ENCODE assay signal across 20 mouse cellular contexts in the genomic region with DNA sequence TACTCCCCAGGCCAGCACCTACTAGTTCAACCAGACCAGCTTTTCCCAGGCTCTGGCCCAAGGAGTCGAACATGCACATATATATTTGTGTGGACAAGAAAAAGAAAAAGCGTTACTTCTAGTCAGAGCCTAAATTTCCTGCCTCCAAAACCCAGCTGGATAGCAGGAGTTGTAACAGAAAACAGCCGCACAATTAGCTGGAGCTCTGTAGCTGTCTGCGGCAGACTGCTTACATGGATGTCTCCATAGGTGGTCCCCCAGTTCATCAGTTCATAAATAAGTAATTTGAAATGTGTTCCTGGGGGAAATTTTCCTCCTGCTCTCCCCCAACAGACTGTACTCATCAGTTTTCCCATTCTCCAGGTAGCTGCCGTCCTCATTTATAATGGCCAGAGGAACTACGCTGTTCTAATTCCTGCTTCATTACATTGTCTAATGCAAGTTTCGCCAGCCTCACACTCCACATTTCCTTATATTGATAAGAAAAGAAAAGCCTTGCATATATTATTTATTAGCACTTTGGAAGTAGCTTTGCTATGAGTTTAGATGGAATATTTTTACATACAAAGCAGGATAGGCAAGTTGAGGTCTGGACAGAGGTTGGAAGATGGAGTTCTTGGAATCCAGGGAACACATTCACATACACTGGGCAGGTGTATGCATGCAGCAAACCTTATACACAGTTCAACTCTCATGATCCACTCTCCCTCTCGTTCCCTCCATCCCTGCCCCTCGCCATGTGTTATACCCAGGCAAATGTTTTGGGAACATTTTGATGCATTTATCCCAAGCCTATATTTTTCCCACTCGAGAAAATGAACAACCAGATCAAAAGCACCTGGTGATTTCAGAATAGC.
DNase-seq lines count a peak whose midpoint lies in the region; ATAC-seq and TF ChIP-seq lines count a peak whose summit lies in the region.
"Had no signal": no experiment of that assay in that cellular context is flagged by ENCODE, and none has a peak within 500 bp of the region (broad histone marks: within the 10 kb centered on the region; RNA-seq: fewer than 3 reads in every experiment).

No protein-coding gene starts in this region.

- H3K9me3 ChIP-seq in kidney, postnatal 0 days (replicated peaks; ENCODE audit: low read length), result no peaks in the 10 kb centered on the region
- no peaks in the 10 kb centered on the region; the same call in none of the 2 replicates for H3K9me3 ChIP-seq in kidney, embryonic 15.5 days (replicated peaks)
- H3K9me3 ChIP-seq in embryonic facial prominence, embryonic 11.5 days (replicated peaks; ENCODE audit: control insufficient read depth, low read length), result no peaks in the 10 kb centered on the region
- no peaks in the 10 kb centered on the region; the same call in 1 of the 2 replicates for H3K9me3 ChIP-seq in hindbrain, embryonic 14.5 days (ENCODE audit: control insufficient read depth, low read length)
- no peaks in the 10 kb centered on the region for H3K9me3 ChIP-seq in midbrain, embryonic 15.5 days
- H3K9me3 ChIP-seq: forebrain, embryonic 12.5 days; heart, embryonic 15.5 days; liver, embryonic 13.5 days; megakaryocyte, embryonic 14.5 days had no signal

- no peak for ATAC-seq in kidney, postnatal 0 days (replicated peaks; ENCODE audit: low FRiP score, low read depth)
- no peak for ATAC-seq in kidney, embryonic 15.5 days (replicated peaks; ENCODE audit: low FRiP score)
- ATAC-seq in embryonic facial prominence, embryonic 11.5 days (replicated peaks; ENCODE audit: insufficient number of reproducible peaks, low FRiP score, low TSS enrichment, low read depth), result no peak
- ATAC-seq in hindbrain, embryonic 14.5 days (ENCODE audit: low FRiP score), result peak; percentile 62; the same call in 1 of the 2 replicates
- ATAC-seq in midbrain, embryonic 15.5 days (replicated peaks), result peak; percentile 66
- ATAC-seq: activated CD4-positive, CD25-positive, alpha-beta regulatory T cell, adult 4 months; lung, postnatal 0 days had no signal

- H3K27me3 ChIP-seq in kidney, postnatal 0 days (ENCODE audit: insufficient read depth, low read length), result no peaks in the 10 kb centered on the region
- no peaks in the 10 kb centered on the region for H3K27me3 ChIP-seq in kidney, embryonic 15.5 days
- no peaks in the 10 kb centered on the region for H3K27me3 ChIP-seq in embryonic facial prominence, embryonic 11.5 days (ENCODE audit: control insufficient read depth, insufficient read depth, low read length)
- no peaks in the 10 kb centered on the region for H3K27me3 ChIP-seq in hindbrain, embryonic 14.5 days (ENCODE audit: control insufficient read depth, insufficient read depth, low read length)
- H3K27me3 ChIP-seq in midbrain, embryonic 15.5 days (replicated peaks), result no peaks in the 10 kb centered on the region
- H3K27me3 ChIP-seq: forebrain, embryonic 12.5 days; heart, embryonic 15.5 days; liver, embryonic 13.5 days; megakaryocyte, embryonic 14.5 days; neural tube, embryonic 12.5 days had no signal

- no peak overlapping the region for H3K4me3 ChIP-seq in kidney, postnatal 0 days (replicated peaks; ENCODE audit: low read depth, low read length)
- no peak overlapping the region for H3K4me3 ChIP-seq in kidney, embryonic 15.5 days (replicated peaks)
- no peak overlapping the region for H3K4me3 ChIP-seq in embryonic facial prominence, embryonic 11.5 days (ENCODE audit: low read depth, low read length)
- no peak overlapping the region for H3K4me3 ChIP-seq in hindbrain, embryonic 14.5 days (replicated peaks; ENCODE audit: low read length)
- no peak overlapping the region for H3K4me3 ChIP-seq in midbrain, embryonic 15.5 days
- H3K4me3 ChIP-seq: forebrain, embryonic 12.5 days; heart, embryonic 15.5 days; liver, embryonic 13.5 days; megakaryocyte, embryonic 14.5 days; neural tube, embryonic 12.5 days had no signal

- no peaks in the 10 kb centered on the region for H3K4me1 ChIP-seq in kidney, postnatal 0 days (replicated peaks; ENCODE audit: insufficient read depth, low read length)
- peaks cover 7% of the 10 kb centered on the region; the same call in 1 of the 2 replicates for H3K4me1 ChIP-seq in kidney, embryonic 15.5 days
- H3K4me1 ChIP-seq in embryonic facial prominence, embryonic 11.5 days (ENCODE audit: control insufficient read depth, insufficient read depth, low read length), result no peaks in the 10 kb centered on the region
- H3K4me1 ChIP-seq in hindbrain, embryonic 14.5 days (replicated peaks; ENCODE audit: control insufficient read depth, insufficient read depth, low read length), result peaks cover 8% of the 10 kb centered on the region; the same call in 1 of the 2 replicates
- H3K4me1 ChIP-seq in midbrain, embryonic 15.5 days, result peaks cover 8% of the 10 kb centered on the region; the same call in 1 of the 2 replicates
- H3K4me1 ChIP-seq: heart, embryonic 15.5 days; liver, embryonic 13.5 days; megakaryocyte, embryonic 14.5 days had no signal

- H3K27ac ChIP-seq in kidney, postnatal 0 days, result no peak overlapping the region
- no peak overlapping the region for H3K27ac ChIP-seq in kidney, embryonic 15.5 days
- 0 out of 2 replicates have a peak overlapping the region, but pooled peaks have one; percentile 8 for H3K27ac ChIP-seq in embryonic facial prominence, embryonic 11.5 days (replicated peaks; ENCODE audit: low read depth, low read length)
- H3K27ac ChIP-seq in hindbrain, embryonic 14.5 days, result peak overlapping the region; percentile 75
- H3K27ac ChIP-seq in midbrain, embryonic 15.5 days, result peak overlapping the region; percentile 50; the same call in 1 of the 2 replicates
- H3K27ac ChIP-seq: forebrain, embryonic 12.5 days; heart, embryonic 15.5 days; liver, embryonic 13.5 days; neural tube, embryonic 12.5 days had no signal

- WGBS in kidney, postnatal 0 days, result 69% methylated on average over 10 of the region's 10 CpGs
- 65% methylated on average over 10 of the region's 10 CpGs for WGBS in kidney, embryonic 15.5 days
- WGBS in embryonic facial prominence, embryonic 11.5 days, result 49% methylated on average over 10 of the region's 10 CpGs
- 58% methylated on average over 10 of the region's 10 CpGs for WGBS in hindbrain, embryonic 14.5 days
- 57% methylated on average over 10 of the region's 10 CpGs for WGBS in midbrain, embryonic 15.5 days

- peak; percentile 33 for DNase-seq in kidney, postnatal 0 days (ENCODE audit: low spot score)
- peak; percentile 57 for DNase-seq in embryonic facial prominence, embryonic 11.5 days (ENCODE audit: low spot score)
- peak; percentile 43 for DNase-seq in hindbrain, embryonic 14.5 days (ENCODE audit: low spot score)
- DNase-seq in urinary bladder, postnatal 25 days (ENCODE audit: low spot score), result no peak
- no peak for DNase-seq in adrenal gland, postnatal 14 days
- no peak for DNase-seq in right cerebral cortex, postnatal 4 days
- DNase-seq: cerebellum, adult 11 months; cerebellum, postnatal 25 days; kidney, postnatal 14 days; liver, embryonic 13.5 days; spleen, adult 18-20 months; thymus, postnatal 25 days had no signal

- TF ChIP-seq CTCF in kidney, postnatal 0 days (IDR thresholded peaks at IDR 0.05; ENCODE audit: low read depth), result no peak

- H3K36me3 ChIP-seq in kidney, postnatal 0 days (ENCODE audit: insufficient read depth, low read length), result no peaks in the 10 kb centered on the region
- no peaks in the 10 kb centered on the region for H3K36me3 ChIP-seq in kidney, embryonic 15.5 days
- H3K36me3 ChIP-seq in embryonic facial prominence, embryonic 11.5 days (replicated peaks; ENCODE audit: control insufficient read depth, insufficient read depth, low read depth, low read length), result no peaks in the 10 kb centered on the region
- H3K36me3 ChIP-seq in hindbrain, embryonic 14.5 days (replicated peaks; ENCODE audit: control insufficient read depth, insufficient read depth), result no peaks in the 10 kb centered on the region
- no peaks in the 10 kb centered on the region for H3K36me3 ChIP-seq in midbrain, embryonic 15.5 days (replicated peaks)
- H3K36me3 ChIP-seq: forebrain, embryonic 12.5 days; heart, embryonic 15.5 days; liver, embryonic 13.5 days; neural tube, embryonic 12.5 days had no signal

- no peak overlapping the region for H3K9ac ChIP-seq in kidney, postnatal 0 days (ENCODE audit: low read depth, low read length)
- no peak overlapping the region for H3K9ac ChIP-seq in kidney, embryonic 15.5 days
- no peak overlapping the region for H3K9ac ChIP-seq in embryonic facial prominence, embryonic 11.5 days (replicated peaks; ENCODE audit: low read length)
- no peak overlapping the region for H3K9ac ChIP-seq in hindbrain, embryonic 14.5 days
- no peak overlapping the region; the same call in 1 of the 2 replicates for H3K9ac ChIP-seq in midbrain, embryonic 15.5 days
- H3K9ac ChIP-seq: forebrain, embryonic 12.5 days; heart, embryonic 15.5 days; liver, embryonic 13.5 days; neural tube, embryonic 12.5 days had no signal

- H3K4me2 ChIP-seq in kidney, postnatal 0 days (ENCODE audit: low read length), result no peak overlapping the region
- H3K4me2 ChIP-seq in kidney, embryonic 15.5 days, result no peak overlapping the region
- H3K4me2 ChIP-seq in embryonic facial prominence, embryonic 11.5 days (ENCODE audit: low read depth, low read length), result no peak overlapping the region
- H3K4me2 ChIP-seq in hindbrain, embryonic 14.5 days (replicated peaks), result no peak overlapping the region
- H3K4me2 ChIP-seq in midbrain, embryonic 15.5 days, result no peak overlapping the region
- H3K4me2 ChIP-seq: forebrain, embryonic 12.5 days; heart, embryonic 15.5 days; liver, embryonic 13.5 days; neural tube, embryonic 12.5 days had no signal

Comparison
In these comparisons a context has a peak if more than half of its experiments do, and no peak if none do; other contexts are left out.
1. ATAC-seq: peak in hindbrain, embryonic 14.5 days (single experiment) and midbrain, embryonic 15.5 days (single experiment); none in kidney, postnatal 0 days (single experiment), kidney, embryonic 15.5 days (single experiment) and embryonic facial prominence, embryonic 11.5 days (single experiment).
2. DNase-seq: peak in kidney, postnatal 0 days (single experiment), embryonic facial prominence, embryonic 11.5 days (single experiment) and hindbrain, embryonic 14.5 days (single experiment); none in urinary bladder, postnatal 25 days (single experiment), adrenal gland, postnatal 14 days (single experiment) and right cerebral cortex, postnatal 4 days (single experiment).
3. H3K27ac ChIP-seq: peak in embryonic facial prominence, embryonic 11.5 days (single experiment), hindbrain, embryonic 14.5 days (single experiment) and midbrain, embryonic 15.5 days (single experiment); none in kidney, postnatal 0 days (single experiment) and kidney, embryonic 15.5 days (single experiment).